Mouse (Mus musculus): ENCODE results near the gene Chrdl2. TPM values are rescaled to one million over a fixed set of nuclear protein-coding genes. Genes with fewer than 3 reads are reported as not detected.

Chrdl2 gene
- total RNA-seq, 2 experiments from 2014 or later, result 0.62 TPM; not detected in 1

- DNase-seq (ENCODE audit: extremely low spot score in 1 of 2, low spot score in 2 of 2), result peak; percentile 92 to 96
- intact Hi-C loops (cut with DNase I), result loop anchor here (5.0 kb wide), 1 partner anchor 53 kb away; no protein-coding TSS in a partner anchor
Observed at GRCm38 (mm10) chr7:99980132-99980591, 25.8 kb upstream of the Chrdl2 start, which contains the start of gene Rnf169. TSS of gene Rnf169 (minus strand) at chr7:99980448.

- no peak for DNase-seq (ENCODE audit: extremely low spot score in 1 of 2, low spot score in 2 of 2)
- intact Hi-C loops (cut with DNase I), result loop anchor here (5.0 kb wide), 1 partner anchor 54 kb away; no protein-coding TSS in a partner anchor
Observed at GRCm38 (mm10) chr7:99981311-99981710, 24.7 kb upstream of the Chrdl2 start.

GRCm38 (mm10) chr7:99982256-99983242, 23.4 kb upstream of the Chrdl2 start:
- intact Hi-C loops (cut with DNase I), result loop anchor here (5.0 kb wide), 1 partner anchor 55 kb away; no protein-coding TSS in a partner anchor
- peak in 1 of 2 experiments; percentile 45 for DNase-seq (ENCODE audit: extremely low spot score in 1 of 2, low spot score in 2 of 2)

- intact Hi-C loops (cut with DNase I), result loop anchor here (2.0 kb wide), 1 partner anchor 120 kb away; no protein-coding TSS in a partner anchor
- DNase-seq (ENCODE audit: extremely low spot score in 1 of 2, low spot score in 2 of 2), result peak; percentile 71 to 78
Observed at GRCm38 (mm10) chr7:99988725-99989124, 17.2 kb upstream of the Chrdl2 start.

GRCm38 (mm10) chr7:99989844-99990760, 15.9 kb upstream of the Chrdl2 start:
- DNase-seq (ENCODE audit: extremely low spot score in 1 of 2, low spot score in 2 of 2), result peak in 1 of 2 experiments; percentile 60
- intact Hi-C loops (cut with DNase I), result loop anchor here (2.0 kb wide), 1 partner anchor 119 kb away; no protein-coding TSS in a partner anchor

- DNase-seq (ENCODE audit: extremely low spot score in 1 of 2, low spot score in 2 of 2), result no peak
- intact Hi-C loops (cut with DNase I), result no loop called here
Observed at GRCm38 (mm10) chr7:99990990-99991707, 14.8 kb upstream of the Chrdl2 start.

GRCm38 (mm10) chr7:99993159-99993558, 12.8 kb upstream of the Chrdl2 start:
- intact Hi-C loops (cut with DNase I), result no loop called here
- DNase-seq (ENCODE audit: extremely low spot score in 1 of 2, low spot score in 2 of 2), result no peak

- intact Hi-C loops (cut with DNase I), result no loop called here
- no peak for DNase-seq (ENCODE audit: extremely low spot score in 1 of 2, low spot score in 2 of 2)
Observed at GRCm38 (mm10) chr7:99995186-99995585, 10.8 kb upstream of the Chrdl2 start.

- intact Hi-C loops (cut with DNase I), result no loop called here
- no peak for DNase-seq (ENCODE audit: extremely low spot score in 1 of 2, low spot score in 2 of 2)
Observed at GRCm38 (mm10) chr7:99998668-99999067, 7.3 kb upstream of the Chrdl2 start.

GRCm38 (mm10) chr7:100003781-100004180, 2.2 kb upstream of the Chrdl2 start:
- no peak for DNase-seq (ENCODE audit: extremely low spot score in 1 of 2, low spot score in 2 of 2)

GRCm38 (mm10) chr7:100006411-100006810, 439 bp downstream of the Chrdl2 start:
- intact Hi-C loops (cut with DNase I), result loop anchor here (5.0 kb wide), 1 partner anchor 101 kb away; no protein-coding TSS in a partner anchor

More at GRCm38 (mm10) chr7:100003781-100004180, 2.2 kb upstream of the Chrdl2 start:
- intact Hi-C loops (cut with DNase I), result no loop called here

GRCm38 (mm10) chr7:100008765-100009164, 2.8 kb downstream of the Chrdl2 start:
- no peak for DNase-seq (ENCODE audit: extremely low spot score in 1 of 2, low spot score in 2 of 2)
- intact Hi-C loops (cut with DNase I), result loop anchor here (5.0 kb wide), 1 partner anchor 99 kb away; no protein-coding TSS in a partner anchor

More at GRCm38 (mm10) chr7:100006411-100006810, 439 bp downstream of the Chrdl2 start:
- no peak for DNase-seq (ENCODE audit: extremely low spot score in 1 of 2, low spot score in 2 of 2)

GRCm38 (mm10) chr7:100009640-100010039, 3.7 kb downstream of the Chrdl2 start:
- intact Hi-C loops (cut with DNase I), result loop anchor here (5.0 kb wide), 1 partner anchor 98 kb away; no protein-coding TSS in a partner anchor
- peak; percentile 13 to 62 for DNase-seq (ENCODE audit: extremely low spot score in 1 of 2, low spot score in 2 of 2)

GRCm38 (mm10) chr7:100010711-100011110, 4.7 kb downstream of the Chrdl2 start:
- intact Hi-C loops (cut with DNase I), result no loop called here
- no peak for DNase-seq (ENCODE audit: extremely low spot score in 1 of 2, low spot score in 2 of 2)

GRCm38 (mm10) chr7:100012085-100012484, 6.1 kb downstream of the Chrdl2 start:
- DNase-seq (ENCODE audit: extremely low spot score in 1 of 2, low spot score in 2 of 2), result no peak
- intact Hi-C loops (cut with DNase I), result no loop called here

GRCm38 (mm10) chr7:100012515-100012914, 6.5 kb downstream of the Chrdl2 start:
- intact Hi-C loops (cut with DNase I), result no loop called here

GRCm38 (mm10) chr7:100014123-100014600, 8.2 kb downstream of the Chrdl2 start:
- no peak for DNase-seq (ENCODE audit: extremely low spot score in 1 of 2, low spot score in 2 of 2)
- intact Hi-C loops (cut with DNase I), result no loop called here

More at GRCm38 (mm10) chr7:100012515-100012914, 6.5 kb downstream of the Chrdl2 start:
- DNase-seq (ENCODE audit: extremely low spot score in 1 of 2, low spot score in 2 of 2), result no peak

- intact Hi-C loops (cut with DNase I), result no loop called here
- no peak for DNase-seq (ENCODE audit: extremely low spot score in 1 of 2, low spot score in 2 of 2)
Observed at GRCm38 (mm10) chr7:100017056-100017455, 11.1 kb downstream of the Chrdl2 start.
